Mouse (Mus musculus) ES-CJ7 (cell line): ENCODE measurements around the gene Hoxa9.

Source experiments
- DNase-seq: peaks from one replicate; pipeline ENCODE4 v3.0.0; 2011; ENCODE audit warnings: low read depth, low spot score

Gene Hoxa9

DNA sequence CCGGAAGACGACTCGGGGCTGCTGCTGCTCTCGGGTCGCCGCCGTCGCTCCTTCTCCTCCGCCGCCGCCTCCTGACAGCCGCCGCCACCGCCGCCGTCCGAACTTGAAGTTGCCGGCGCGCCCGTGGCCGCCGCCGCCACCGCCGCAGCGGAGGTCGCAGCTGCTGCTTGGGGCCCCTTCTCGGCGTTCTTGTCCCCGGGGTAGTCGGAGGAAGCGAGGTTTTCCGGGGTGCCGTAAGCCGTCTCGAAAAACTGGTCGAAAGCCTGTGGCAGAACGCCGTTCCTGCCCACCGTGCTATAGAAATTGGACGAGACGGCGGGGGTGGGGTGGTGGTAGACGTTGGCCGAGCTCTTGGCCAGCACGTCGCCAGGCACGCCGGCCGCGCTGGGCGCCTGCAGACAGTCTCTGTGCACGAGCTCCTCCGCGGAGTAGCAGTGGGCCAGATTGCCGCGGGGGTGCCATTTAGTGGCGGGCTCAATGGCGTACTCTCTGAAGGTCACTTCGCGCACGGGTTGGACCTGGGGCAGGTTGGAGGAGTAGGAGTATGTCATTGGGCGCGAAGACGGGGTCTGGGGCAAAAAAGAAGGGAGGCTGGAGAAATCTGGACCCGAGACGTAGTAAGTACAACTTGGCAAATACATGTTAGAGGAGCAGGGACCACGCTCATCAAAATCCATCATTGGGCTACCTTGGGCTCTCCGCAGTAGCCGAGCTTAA, 14.3 kb upstream of the Hoxa9 start:
- no peak for DNase-seq

DNA sequence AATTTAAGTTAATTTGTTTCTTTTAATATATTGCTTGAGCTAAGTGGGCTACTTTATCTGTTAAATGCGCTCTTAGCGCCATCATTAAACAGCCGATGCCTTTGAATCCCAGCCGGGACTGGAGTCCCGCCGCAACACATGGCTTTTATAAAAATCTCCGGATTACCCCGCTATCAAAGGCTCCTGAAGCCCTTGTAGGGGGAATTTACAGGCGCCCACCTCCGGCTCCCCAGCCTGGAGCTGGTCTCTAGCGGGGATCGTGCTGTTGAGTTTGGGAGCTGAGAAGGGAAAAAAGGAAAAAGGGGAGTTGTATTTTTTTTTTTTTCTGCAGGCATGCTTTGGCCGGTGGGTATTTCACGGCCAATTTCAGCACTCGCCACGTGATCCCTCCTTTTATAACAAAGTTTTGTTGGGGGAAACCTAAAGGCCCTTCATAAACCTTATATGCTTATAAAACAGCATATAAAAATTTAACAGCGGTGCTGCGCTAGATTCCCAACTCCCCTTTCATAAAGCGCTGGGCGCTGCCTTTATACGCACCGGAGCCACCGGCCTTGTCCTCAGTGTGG, 13.7 kb upstream of the Hoxa9 start:
- peak; percentile 34 for DNase-seq

DNA sequence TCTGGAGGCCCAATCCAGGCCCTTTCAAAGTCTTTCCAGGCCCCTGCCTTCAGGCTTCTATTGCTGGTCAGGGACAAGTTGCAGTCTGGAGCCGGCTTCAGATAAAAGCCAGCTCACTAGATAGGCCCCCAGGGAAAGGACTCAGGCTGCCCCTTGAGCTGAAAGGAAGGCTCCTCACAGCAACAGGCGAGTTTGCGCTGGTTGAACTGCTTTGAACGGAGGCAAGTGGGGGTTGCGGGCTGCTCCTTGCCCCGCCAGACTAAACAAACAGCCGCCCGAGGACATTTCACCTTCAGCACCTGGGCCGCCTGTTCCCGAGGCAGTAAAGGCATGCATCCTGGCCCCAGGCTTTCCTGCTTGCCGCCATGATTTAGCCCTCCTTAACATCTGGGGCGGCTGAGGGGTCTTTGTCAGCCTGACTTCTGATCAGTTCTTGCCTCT, 12.8 kb upstream of the Hoxa9 start:
- DNase-seq = peak; percentile 71

DNA sequence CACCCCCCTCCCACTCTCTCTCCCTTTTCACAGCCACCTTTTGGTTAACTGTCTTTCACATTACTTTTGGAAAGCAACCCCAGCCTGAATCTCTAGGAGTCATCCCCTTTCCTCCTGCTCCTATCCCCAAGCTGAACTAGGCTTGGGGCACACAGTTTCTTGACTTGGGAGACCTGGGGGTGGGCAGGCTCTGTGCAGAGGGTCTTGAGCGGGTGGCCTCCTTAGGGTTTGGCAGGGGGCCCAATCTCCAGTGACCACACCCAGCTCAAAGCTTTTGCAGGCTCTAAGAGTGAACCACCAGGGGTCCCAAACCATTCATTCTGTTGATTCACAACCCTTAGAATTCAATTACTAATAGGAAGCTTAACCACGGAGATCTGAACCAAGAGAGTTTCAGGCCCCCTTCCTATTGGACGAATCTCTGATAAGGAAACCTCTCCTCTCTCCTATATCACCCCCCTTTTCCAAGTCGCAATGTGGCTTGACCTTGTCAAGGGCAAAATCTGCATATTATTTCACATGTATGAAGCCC, 12.0 kb upstream of the Hoxa9 start:
- DNase-seq = peak; percentile 73

DNA sequence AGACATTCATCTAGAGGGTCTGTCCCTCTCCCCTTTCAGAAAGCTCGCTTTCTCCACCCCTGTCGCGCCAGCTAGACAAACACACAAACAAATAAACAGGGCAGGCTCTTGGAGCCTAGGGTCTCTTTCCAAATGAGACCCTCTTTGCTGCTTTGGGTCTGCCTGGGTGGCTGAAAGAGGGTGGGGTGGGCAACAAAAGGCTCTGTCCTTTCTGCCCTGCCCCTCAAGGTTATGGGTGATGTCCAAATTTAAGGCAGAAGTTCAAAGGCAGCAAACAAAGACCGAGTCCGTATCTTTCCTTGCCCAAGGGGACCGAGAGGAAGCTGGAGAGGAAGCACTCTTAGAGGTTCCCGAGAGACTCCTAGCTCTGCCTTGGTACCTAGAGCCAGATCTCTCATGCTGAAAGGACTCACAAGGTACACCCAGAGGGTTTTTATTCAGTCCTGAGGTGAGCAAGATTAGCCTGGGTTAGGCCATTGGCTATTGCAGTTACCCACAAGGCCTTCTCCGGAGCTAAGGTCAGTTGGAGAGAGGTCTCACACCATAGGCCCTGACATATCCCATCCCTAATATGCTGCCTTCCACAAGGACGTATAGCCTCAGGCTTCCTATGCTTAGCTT, 10.2 kb upstream of the Hoxa9 start:
- DNase-seq = no peak

DNA sequence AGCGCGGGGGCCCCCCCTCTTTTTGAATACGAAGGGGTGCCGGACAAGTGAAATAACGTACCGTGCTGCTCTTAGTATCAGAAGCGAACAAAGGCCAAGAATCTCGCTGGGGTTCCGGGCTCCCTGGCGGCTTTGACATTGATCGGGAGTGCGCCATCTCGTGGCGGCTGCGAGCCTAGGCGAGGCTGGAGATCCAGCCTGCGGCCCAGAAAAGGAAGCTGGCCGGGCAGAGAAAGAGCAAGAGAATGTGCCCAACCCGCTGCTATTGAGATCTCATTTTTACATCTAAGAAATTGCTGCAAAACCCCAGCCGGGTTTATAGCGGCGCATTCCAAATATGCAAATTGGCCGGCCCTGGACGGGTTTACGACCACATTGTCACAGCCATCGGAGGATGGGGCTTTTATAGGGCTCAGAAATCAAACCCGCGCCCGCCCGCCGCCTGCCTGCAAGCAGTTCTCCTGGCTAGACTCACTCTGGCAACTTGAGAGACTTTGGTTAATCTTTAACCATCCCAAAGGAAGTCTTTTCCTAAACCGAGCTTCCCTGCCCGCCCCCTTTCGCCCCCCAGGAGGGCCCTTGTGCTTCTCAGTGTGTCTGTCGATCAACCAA, 9.6 kb upstream of the Hoxa9 start, which contains the start of gene Hoxa10:
Gene Hoxa10 (minus strand): TSS at position 466 of the 612 bp plus-strand sequence.
- peak; percentile 90 for DNase-seq

DNA sequence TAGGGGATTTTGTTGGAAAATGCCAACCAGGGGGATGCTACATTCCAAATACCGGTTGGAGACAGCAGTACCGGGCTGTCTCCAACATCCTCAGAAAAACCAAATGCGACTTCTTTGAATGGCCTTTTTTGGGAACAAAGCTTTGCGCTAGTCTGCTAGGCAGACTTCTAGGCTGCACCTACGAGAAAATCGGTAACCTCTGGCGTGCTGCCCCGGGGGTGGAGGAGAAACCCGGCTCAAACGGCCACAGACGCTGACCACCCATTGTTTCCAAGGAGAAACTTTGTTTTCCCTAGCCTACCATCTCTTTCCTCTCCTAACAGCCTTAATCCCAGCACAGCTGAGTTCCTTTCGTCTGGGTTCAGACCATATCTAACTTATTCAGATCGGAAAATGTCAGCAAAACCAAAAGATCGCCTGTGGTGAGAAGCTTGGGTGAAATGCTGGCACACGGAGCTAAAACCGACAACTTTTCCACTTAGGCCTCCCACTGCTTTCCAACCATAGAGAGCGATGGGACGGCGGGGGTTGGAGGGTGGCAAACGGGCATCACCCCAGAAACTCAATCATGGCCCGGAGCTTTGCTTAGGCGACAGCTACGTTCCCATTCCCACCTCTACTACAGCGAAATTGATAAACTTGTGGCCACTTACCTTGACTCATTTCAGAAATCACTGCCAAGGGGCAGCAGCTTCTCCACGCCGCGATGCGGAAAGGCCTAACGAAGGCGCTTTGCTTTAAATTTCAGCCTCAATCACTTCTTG, 8.9 kb upstream of the Hoxa9 start:
- DNase-seq = no peak

DNA sequence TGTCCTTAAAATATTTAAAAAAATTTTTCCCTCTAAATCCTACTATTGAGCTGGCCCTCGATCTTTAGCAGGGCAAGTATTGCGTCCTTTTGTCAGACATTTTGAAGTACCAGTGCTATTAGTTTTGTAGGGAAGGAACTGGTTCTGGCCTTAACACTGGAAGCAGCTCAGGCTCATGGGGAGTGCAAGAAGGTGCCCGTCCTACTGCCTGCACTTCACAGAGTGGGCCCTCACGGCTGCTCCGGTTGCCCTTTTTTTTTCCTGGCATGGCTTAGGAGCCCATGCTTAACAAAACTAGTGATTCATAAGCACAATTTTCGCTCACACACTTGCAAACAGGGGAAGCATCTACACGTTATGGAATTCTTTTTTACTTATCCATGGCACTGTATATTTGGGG, 8.1 kb upstream of the Hoxa9 start:
- no peak for DNase-seq

DNA sequence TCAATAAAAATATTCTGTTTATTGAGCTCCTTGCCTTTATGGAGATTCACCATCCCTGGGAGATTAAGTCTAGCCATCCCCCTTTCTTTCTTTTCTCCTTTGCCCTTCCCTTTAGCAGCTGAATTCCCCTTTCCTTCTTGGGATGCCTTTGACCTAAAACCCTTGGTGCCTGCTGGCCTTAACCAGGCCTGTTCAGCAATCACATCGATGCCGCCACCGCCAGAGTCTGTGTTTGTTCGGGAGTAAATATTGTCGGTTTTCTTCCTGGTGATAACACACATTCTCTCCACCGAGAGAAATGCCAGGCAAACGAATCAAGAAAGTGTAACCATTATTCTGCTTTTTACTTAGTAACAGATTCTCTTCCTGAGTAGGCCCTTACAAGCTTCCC, 7.3 kb upstream of the Hoxa9 start:
- DNase-seq = no peak

DNA sequence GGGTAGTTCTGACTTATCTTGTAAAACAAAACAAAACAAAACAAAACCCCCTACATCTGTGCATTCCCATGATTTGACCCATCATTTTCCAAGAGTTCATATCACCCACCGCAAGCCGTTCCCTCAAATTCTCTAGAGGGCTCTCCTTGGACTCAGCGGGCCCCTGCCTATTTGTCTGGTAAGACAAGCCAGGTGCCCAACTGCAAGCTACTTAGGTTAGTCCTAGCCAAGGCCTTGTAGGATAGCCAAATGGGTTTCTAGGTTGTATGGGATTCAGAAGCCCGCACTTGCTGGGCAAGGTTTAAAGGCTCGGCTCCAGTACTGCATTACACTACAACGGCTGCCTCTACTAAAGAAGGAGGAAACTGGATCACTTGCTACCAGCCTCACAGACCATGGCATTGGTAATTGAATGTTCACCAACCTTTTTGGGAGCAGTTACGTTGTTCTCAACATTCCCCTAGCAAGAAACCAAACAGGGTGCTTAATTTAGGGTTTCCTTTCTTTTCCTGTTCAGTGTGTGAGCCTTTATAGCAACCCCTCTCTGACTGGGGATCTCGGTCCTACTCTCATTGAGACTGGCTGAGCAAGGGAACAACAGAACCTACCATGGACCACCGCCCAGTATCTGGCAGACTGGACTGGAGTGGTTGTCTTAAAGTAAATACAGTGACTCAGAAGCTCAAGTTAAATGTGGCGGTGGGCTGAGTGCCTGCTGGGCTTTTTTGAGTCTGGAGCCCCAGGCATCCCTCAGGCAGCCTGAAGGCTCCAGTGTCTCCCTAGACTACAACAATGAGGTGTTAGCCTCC, 6.7 kb upstream of the Hoxa9 start:
- no peak for DNase-seq

DNA sequence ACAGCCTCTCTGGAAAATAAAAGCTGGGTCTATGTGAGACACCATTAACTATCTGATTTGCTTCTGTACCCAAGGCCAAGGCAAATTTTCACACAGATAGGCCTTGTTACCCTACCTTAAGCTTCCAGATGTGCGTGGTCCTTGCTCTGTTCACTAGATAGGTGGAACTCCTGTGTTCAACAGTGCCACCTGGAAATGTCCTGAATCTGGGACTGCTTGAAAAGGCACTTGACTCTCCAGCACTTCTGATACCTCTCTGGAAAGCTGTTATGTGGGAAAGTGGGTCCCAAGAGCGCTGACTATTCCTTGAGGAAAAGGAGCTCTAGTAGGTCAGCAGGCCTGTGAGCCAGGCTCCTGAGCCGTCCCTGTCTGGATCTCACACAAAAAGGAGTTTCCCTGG, 5.9 kb upstream of the Hoxa9 start:
- no peak for DNase-seq

DNA sequence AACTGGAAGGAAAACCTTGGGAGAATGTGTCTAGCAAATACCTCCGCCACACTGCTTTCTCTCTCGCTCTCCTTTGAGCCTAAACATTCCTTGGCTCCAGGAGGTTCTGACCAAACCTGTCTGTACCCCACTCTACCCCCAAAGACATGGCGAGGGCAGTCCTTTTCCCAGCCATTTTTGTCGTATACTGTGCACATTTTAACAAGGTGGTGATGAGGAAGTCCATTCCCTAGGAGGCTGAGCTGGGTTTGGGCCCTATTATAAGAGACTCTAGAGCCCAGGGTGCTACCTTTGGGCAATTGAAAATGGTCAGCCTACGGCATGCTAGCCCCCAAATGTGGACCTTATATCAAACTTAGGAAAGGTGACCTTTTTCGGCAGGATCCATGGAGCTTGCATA, 5.0 kb upstream of the Hoxa9 start:
- no peak for DNase-seq

DNA sequence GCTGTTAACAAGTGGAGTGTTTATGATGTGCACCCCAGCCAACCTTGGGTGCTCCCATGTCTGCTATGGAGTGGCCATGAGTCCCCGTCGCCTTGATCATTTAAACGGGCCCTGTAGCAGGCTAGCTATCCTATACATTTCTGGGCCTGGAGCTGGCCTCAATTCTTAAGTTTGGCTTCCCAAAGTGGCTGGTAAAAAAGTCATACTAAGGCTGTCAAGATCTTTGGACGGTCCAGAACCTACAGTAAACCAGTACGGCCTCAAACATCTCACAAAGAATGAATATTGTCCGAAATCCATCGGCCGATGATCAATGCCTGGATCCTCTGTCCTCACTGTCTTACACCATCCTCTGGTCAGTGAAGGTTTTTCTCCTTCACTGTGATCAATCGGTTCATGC, 4.4 kb upstream of the Hoxa9 start:
- DNase-seq = no peak

DNA sequence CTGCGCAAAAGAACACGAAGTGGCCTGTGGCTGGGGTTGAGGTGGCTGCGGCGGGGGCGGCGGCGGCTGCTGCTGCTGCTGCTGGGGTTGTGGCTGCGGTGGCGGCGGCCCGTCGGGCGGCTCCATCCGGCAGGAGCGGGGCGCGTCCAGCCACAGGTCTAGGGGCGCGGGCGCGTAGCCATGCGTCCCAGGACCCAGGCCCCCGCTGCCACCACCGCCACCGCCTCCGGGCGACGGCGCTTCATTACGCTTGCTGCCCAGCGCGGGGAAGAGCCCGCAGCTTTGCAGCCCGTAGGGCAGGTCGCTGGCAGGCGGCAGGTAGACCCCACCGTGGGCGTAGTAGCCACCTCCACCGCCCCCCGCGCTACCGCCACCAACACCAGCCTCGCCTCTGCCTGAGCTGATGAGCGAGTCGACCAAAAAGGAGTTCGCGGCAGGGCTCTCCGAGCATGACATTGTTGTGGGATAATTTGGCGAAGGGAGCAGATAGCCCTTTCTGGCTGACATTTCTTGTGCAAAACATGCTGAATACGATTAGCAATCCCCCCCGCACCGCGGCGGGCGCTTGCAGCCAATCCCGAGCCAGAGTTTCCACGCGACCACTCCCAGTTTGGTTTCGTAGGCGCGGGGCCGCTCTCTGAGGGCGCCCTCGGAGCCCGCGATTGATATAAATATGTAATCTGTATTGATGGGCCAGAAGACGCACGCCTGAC, 3.7 kb upstream of the Hoxa9 start:
- peak; percentile 44 for DNase-seq

DNA sequence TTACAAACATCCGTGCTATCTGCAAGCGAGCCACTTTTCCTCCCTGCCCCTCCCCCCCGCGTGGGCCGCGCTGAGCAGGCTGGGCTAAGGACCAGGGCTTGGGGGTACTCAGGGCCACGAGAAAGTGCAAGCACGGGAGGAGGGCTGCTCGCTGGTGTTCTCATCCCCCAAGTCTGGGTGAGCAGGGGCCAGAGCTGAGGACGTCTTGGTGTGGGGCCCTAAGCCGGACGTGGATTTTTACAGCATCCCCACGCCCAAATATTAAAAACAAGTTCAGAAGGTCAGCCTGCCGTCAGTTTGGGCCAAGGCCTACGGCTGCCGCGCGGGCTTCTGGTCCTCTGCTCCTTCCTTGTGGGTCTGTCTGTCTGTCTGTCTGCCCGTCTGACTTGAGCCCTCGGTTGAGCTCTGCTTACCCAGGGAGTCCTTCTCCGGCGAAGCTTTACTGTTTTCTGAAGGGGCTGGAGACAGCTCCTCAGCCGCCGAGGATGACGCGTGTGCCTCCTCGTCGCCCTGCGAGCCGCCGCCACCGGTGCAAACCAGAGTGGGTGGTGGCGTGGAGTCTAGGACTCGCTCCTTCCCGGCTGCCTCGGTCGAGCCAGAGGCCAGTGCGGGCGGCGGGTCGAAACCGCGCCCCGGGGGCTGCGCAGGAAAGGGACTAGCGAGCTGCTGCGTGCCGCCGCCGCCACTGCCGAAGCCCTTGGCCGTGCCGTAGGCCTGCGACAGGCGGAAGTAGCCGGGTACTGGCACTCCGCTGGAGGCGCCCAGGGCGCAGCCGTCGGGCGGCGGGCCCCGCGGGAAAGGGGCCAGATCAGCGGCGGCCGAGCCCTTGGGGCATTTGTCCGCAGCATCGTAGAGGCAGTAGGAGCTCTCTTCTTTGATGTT, 2.9 kb upstream of the Hoxa9 start:
- peak; percentile 64 for DNase-seq

DNA sequence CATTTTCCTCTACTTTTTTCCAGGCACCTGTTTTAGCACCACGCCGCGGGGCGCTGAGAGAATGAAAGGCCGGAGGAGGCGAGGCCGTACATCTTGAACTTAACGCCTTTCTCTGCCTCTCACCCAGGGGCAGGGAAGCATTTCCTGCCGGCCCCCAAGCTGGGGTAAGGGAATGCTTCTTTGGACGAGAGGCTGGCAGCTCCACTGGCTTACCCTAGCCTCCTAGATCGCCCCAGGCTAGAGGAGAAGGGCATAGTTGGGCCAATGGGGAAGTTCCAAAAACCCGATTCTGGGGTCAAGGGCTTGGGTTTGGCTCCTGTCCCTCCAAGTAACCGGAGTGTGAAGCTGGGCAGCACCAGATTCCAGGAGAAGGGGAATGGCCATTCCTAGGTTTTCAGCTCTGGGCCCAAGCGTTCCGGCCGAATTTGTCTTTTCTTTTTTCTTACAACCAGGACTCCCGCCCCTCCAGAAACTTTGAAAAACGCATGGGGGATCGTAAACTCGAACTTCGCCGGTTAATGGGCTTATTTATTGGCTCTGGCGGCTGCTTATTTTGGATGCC, 2.2 kb upstream of the Hoxa9 start:
- peak; percentile 81 for DNase-seq

DNA sequence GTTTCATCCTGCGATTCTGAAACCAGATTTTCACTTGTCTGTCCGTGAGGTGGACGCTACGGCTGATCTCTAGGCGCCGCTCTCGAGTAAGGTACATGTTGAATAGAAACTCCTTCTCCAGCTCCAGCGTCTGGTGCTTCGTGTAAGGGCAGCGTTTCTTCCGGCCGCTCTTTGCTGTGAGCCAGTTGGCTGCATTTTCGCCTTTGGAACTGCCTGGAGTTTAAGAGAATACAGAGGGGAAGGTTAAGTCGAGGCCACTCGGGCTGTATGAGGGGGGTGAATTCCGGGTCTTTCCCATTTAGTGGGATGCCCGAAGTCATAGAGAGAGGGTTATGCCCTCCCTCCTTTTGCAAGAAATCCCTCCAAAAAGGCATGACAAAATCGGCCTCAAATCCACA, 1.7 kb upstream of the Hoxa9 start:
- DNase-seq = peak; percentile 85

DNA sequence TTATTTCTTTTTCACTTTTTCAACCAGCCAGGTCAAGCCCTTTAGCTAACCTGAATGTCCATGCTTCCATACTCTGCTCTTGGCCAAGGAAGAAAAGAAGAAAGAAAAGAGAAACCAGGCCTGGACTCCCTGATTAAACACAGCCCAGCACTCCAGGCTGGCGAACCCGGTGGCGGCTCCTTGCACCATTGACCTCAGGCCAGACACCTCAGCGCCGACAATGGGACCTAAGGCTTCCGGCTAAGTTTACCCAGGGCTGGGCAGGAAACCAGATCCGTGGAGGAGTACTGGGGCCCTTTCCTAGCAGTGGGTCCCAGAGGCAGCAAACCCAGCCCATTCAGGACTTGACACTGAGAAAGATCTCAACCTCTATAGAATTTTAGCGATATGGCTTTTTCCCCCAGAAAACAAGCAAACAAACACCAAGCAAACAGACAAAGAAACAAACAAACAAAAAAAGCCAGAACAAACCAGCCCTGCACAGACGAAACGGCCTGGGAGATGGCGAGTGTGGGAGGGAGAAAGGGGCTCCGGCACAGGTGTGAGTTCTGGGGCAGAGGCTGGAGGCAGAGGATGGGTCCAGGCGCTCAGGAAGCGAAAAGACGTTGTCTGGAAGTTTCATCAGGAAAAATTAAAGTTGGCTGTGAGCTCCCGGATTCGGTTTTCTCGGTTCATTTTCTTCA, 1.1 kb upstream of the Hoxa9 start:
- DNase-seq = peak; percentile 71
